Mouse (Mus musculus): ENCODE data around the gene Zswim3.
"Not testable (repeated sequence)": the region's sequence is repeated elsewhere in the genome, so short reads cannot be mapped to it uniquely, and the experiment has no call there.

Gene Zswim3

DNA sequence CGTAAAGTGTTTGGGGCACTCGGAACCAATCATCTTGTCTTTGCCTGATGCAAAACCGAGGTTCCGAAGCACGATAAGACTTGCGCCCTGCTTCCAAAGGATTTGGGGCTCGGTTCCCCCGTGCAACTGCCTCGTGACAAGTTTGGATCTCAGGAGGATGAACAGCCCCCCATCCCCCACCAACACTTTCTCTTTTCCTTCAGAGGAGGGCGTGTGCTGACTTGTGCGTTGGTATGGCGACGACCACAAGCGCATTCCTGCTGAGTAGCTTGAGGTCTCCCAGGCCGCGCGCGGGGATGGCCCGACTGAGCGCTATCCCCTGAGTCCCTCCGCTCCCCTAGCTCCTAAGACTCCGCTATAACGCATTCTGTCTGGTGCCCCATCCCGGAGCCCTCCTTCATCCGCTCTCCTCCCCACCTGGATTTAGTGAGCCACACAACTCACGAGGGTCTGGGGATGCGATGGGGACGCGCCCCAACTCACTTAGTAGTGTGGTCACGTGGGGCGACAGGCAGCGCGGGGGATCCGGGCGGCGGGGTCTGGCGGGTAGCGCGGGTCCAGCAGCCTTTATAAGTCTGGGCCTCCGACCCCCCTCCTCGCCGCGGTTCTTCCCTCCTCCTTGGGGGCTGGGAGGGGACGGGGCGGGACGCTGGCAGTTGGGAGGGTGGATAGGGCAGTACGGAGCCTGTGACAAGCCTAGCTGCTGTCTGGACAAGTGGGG, 52.4 kb downstream of the Zswim3 start, which contains the start of gene Pltp:
Pltp (minus strand) TSS at position 611 of the 721 bp plus-strand sequence.
- peak; percentile 61 for DNase-seq

DNA sequence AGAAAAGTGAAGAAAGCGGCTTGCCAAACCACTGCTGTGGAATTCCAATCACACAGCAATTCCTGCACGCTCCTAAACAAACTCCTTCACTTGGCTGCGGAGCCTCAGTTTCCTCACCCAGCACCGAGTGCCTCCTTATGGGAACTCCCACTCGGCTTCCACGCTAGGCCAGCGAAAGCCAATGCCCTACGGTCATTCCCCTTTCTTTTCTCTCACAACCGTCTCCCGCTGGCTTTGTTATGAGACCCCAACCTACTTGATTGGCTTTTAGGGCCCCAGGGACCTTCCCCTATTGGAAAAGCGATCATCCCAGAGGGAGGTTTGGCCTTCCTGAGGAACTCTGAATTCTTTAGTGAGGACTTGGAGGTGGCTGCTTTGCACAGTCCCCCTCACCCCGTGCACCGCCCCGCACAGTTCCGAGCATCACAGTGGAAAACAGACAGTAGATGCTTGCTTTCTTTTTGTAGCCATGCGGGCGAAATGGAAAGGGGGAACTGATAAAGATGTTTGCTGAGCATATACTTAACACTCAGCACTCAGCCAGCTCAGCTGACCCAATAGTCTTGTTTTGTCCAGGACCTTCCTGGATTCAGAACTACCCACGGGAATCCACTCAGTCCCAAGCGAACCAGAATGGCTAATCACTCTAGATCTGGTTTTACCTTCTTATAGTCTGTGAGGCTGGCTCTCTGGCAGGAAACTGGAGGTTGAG, 53.1 kb downstream of the Zswim3 start:
- DNase-seq, result no peak

DNA sequence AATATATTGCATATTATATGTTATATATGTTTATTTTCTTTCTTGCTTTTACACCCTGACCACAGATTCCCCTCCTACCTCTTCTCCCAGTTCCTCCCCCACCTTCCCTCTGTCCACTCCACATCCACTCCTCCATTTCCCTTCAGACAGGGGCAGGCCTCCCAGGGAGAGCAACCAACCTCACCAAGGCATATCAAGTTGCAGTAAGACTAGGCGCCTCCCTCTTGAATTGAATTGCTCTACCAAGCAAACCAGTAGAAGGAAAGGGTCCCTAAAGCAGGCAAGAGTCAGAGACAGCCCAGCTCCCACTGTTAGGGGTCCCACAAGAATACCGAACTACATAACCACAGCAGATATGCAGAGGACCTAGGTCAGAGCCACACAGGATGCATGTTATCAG, 54.3 kb downstream of the Zswim3 start:
- no peak for DNase-seq

DNA sequence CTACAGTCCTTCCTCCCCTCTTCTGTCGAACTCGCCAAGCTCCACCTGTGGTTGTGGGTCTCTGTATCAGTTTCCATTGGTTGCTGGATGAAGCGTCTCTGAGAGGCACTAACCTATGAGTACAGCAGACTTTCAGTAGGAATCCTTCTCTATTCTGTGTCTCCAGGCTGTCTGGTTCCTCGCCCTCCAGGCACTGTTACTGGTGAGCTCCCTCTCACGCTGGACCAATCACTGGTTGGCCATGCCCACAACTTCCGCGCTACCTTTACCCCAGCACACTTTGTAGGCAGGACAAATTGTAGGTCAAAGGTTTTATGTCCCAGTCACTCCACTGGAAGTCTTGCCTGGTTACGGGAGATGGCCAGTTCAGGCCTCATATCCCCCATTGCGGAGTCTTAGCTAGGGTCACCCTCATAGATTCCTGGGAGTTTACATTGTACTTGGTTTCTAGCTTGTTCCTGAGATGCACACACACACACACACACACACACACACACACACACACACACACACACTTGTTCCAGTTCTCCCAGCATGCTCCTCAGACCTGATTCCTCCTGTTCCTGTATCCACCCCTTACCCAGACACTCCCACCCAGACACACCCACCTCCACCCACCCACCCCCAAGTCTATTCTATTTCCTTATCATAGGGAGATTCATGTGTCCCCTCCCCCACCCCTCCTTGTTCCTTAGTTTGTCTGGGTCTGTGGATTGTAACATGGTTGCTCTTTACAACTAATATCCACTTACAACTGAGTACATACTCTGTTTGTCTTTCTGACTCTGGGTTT, 54.9 kb downstream of the Zswim3 start:
- no peak for DNase-seq

DNA sequence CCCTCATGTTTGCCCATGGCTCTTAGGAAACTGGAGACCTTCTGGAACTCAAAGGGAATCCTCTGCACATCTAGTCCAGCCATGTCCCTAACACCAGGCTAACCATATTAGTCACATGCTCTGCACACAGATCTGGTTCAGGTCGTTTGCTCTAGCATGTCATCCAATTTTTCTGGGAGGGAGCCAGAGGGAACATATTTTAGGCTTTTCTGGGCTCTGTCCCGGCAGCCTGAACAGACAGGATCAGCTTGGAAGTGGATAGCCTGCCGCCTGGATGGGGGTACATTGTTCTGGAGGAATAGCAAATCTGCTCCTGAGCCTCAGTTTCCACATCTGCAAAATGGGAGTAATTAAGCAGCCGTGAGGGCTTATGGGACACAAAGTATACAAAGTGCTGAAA, 56.2 kb downstream of the Zswim3 start:
- no peak for DNase-seq

DNA sequence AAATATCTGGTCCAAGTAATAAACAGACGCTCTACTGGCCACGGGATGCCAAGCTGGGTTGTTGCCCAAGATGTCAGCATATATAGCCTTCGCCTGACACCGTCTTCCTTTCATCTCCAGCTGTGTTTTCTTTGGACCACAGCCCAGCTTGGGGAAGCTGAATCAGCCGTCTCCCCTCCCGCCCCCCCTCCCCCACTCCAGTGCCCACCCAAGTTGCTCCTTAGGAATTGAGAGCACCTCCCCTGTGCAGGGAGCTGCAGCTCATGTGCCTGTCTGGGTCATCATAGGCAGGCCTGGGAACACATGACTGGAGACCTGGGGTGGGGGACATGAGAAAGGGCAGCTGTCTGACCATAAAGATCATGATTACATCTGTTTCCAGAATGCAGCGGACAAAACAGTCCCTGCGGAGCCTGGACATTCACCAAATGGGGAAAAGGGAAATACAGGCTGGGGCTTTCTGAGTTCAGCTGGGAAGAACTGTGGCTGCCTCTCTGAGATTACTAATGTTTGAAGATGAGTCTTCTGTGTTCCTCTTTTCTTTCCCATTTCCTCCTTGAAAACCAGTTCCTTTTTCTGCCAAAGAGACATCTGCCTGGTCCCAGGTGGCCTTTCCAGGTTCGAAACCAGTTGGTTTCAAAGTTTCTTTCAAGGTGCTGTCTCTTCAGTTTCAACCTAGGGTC, 57.4 kb downstream of the Zswim3 start:
- DNase-seq, result no peak

DNA sequence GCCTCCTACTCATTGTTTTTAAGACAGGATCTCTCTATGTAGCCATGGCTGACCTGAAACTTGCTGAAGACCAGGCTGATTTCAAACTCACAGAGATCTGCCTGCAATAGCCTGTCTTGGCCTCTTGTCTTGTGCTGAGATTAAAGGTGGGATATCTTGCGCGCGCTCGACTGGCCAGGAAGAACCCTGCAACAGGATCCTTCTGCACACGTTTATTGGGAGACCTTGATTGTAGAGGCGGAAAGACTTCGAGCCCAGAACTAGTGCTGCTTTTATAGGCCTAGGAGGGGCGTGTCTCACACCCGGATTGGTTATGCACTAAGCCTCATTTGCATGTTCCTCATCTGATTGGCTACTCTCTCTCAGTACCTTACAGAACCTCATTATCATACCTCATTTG, 58.5 kb downstream of the Zswim3 start:
- not testable (repeated sequence) for DNase-seq

DNA sequence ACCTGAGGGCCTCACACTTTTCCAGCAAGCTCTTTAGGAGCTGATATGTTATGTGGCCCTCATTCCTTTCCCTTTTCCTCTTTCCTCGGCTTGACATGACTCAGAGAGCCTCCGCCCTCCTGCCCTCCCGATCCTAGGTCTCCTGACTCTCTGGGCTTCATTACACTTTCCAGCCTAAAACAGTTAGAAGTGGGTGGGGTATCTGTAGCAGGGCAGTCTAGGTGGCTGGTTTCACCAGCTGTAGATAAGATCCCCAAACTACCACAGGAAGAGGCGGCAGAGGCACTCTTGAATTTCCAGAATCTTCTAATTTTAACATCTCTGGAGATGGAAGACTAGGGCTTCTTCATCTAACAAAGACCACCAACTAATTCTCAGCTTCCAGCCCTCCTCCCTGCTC, 59.7 kb downstream of the Zswim3 start:
- DNase-seq, result no peak

DNA sequence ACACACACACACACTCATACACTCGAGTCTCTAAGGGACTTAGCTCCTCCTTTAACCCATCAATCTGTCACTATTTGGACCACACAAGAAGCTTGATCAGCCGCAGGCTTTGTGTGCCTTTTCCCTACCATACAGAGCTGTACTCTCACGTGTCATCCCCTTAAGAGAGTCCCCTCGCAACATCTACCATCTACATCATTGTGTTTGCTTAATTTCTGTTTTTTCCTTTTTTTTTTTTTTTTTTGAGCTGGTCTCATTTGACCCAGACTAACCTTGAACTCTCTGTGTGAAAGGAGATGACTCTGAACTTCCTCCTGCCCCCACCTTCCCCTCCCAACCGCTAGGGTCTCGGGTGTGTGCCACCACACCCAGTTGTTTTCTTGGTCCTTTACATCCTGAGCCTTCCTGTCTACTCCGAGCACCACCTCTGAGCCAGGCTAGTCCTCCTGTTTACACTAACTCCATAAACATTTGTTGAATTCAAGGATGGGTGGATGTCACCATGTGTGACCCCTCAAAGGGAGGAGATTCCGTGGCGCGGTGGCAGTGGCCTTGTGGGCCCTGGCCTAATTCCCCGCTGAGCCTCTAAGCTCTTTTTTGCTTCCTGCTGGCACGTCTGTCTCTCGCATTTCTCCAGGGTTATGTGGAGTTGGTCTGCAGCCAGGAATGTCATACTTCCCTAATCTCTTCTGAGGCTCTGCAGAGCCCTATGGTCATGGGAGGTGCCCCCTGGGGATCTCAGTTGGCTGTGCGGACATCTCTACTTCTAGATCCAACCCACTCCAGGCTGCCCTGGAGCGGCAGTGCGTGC, 62.0 kb downstream of the Zswim3 start:
- no peak for DNase-seq

DNA sequence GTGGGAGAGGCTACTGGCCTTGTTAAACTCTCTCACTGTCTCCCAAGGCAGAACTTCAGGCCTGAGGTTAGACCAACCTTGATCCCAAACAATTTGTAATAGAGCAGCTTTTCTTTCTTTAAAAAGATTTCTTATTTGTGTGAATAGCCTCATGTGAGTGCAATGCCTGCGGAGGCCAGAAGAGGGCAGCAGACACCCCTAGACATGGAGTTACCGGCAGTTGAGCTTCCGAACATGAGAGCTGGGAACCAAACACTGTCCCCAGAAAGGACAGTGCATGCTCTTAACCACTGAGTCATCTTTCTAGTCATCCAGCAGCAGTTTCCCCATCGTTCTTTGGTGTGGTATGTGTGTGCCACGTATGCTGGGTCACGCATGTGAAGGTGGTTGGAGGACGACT, 62.7 kb downstream of the Zswim3 start:
- peak; percentile 49 for DNase-seq

DNA sequence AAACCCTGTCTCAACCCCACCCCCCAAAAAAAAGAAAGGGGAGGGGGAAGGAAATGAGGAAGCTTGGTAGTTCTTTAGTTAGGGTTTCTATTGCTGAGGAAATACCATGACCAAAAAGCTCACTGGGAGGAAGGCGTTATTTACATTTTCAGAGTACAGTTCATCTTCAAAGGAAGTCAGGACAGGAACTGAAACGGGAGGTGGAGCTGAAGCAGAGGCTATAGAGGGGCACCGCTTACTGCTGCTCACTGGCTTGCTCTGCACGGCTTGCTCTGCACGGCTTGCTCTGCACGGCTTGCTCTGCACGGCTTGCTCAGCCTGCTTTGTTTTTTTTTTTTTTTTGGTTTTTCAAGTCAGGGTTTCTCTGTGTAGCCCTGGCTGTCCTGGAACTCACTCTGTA, 63.6 kb downstream of the Zswim3 start:
- DNase-seq, result no peak
